Mouse (Mus musculus): ENCODE data around the gene Mid1ip1. TPM values are rescaled to one million over a fixed set of nuclear protein-coding genes. Genes with fewer than 3 reads are reported as not detected.

Gene Mid1ip1
- 128 and 136 TPM in 2 replicates for polyA plus RNA-seq (2015; fragmentation: Nextera tagmentation; extraction: Ambion mirVana)

DNA sequence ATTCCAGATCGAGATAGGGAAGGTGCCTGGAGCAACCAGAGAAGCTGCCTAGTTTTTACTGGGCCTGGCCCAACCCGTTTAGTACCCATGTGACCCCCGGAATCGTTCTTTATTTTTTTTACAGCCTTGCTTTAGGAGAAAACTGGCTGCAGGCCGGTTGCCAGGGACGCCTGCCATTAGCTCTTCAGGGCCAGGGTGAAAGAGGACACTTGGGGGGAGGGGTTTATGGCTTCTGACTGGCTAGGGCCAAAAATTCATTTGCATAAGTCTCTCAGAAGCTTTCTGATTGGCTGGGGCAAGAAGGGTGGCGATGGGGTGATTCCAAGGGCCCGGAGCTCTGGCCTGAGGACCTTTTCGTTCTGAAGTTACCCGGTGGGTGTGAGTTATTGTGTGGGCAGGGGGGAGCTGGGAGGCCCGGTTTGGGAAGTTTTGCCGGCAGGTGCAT is at the start of gene Mid1ip1:
TSS of gene Mid1ip1 (plus strand) at position 318 of the 445 bp plus-strand sequence.
- Histone ChIP-seq H3K27ac (ENCODE audit: low read depth, low read length) (peak within 1 kb of the TSS; percentile 40; the same call in 1 of the 2 replicates), H3K9me3 (ENCODE audit: control insufficient read depth, low read length) (no peaks in the 10 kb centered on the region), H3K27me3 (replicated peaks; ENCODE audit: control insufficient read depth, insufficient read depth, low read length) (no peaks in the 10 kb centered on the region), H3K9ac (ENCODE audit: low read depth, low read length) (no peak within 1 kb of the TSS; the same call in 1 of the 2 replicates), H3K4me3 (ENCODE audit: low read length) (peak within 1 kb of the TSS; percentile 2; the same call in 1 of the 2 replicates), H3K4me2 (ENCODE audit: low read length) (peak within 1 kb of the TSS; percentile 31), H3K4me1 (ENCODE audit: control insufficient read depth, insufficient read depth, low read depth, low read length) (no peaks in the 10 kb centered on the region), H3K36me3 (ENCODE audit: control insufficient read depth, insufficient read depth, low read length) (no peaks in the 10 kb centered on the region)
- ATAC-seq = peak; percentile 71
- 16% methylated on average over 12 of the region's 12 CpGs for WGBS

DNA sequence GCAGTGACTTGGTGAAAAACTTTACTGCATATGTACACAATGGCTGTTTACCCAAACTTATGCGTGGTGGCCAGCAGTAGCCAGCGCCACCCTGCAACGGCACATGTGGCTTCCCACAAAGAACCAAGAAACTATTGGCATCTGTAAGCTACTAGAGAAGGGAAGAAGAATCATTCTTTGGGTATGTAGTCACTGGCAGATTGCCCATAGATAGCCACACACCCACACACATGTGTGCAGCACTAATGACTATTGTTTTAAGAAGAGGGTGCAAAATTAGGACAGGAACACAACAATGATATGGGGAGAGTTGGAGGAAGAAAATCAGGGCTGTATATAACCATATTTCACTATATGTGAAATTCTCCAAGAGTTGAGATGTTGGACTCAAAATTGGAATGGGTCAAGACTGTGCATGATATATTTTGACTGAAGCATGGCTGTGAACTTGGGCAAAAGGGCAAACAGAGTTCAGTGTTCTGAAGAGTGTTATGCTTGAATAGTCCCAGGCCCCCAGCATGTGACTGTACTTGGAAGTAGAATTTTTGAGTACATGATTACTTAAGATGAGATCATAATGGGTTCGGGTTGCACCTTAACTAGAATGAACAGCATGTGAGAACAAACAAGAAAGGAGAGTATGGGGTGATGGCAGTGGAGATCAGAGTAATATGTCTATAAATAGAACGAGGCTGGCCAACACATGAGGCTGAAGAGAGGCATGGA is 20.2 kb upstream of the Mid1ip1 start:
- Histone ChIP-seq H3K4me1 (ENCODE audit: control insufficient read depth, insufficient read depth, low read depth, low read length) (no peaks in the 10 kb centered on the region), H3K4me2 (ENCODE audit: low read length) (no peak overlapping the region), H3K27ac (ENCODE audit: low read depth, low read length) (no peak overlapping the region), H3K27me3 (replicated peaks; ENCODE audit: control insufficient read depth, insufficient read depth, low read length) (no peaks in the 10 kb centered on the region), H3K9me3 (ENCODE audit: control insufficient read depth, low read length) (no peaks in the 10 kb centered on the region), H3K9ac (ENCODE audit: low read depth, low read length) (no peak overlapping the region), H3K36me3 (ENCODE audit: control insufficient read depth, insufficient read depth, low read length) (no peaks in the 10 kb centered on the region), H3K4me3 (ENCODE audit: low read length) (no peak overlapping the region)
- ATAC-seq = no peak
- WGBS = 90% methylated on average over 5 of the region's 5 CpGs

DNA sequence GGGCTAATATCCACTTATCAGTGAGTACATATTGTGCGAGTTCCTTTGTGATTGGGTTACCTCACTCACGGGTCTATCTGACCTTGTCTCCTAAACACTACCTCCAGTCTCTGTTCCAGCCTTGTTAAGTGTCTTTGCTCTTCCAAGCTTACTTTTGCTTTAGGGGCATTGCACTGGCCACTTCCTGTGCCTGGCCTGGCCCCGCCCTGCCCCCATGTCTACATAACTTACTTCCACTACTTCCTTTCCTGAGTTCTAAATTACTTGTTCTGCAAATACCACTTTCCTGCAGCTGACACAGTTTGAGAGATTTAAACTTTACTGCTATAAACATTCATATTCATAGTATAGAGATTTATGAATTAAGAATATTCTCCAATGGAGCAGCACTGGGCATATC is 8.1 kb upstream of the Mid1ip1 start:
- Histone ChIP-seq H3K9ac (ENCODE audit: low read depth, low read length) (no peak overlapping the region), H3K27me3 (replicated peaks; ENCODE audit: control insufficient read depth, insufficient read depth, low read length) (no peaks in the 10 kb centered on the region), H3K36me3 (ENCODE audit: control insufficient read depth, insufficient read depth, low read length) (no peaks in the 10 kb centered on the region), H3K4me3 (ENCODE audit: low read length) (no peak overlapping the region), H3K4me2 (ENCODE audit: low read length) (no peak overlapping the region), H3K9me3 (ENCODE audit: control insufficient read depth, low read length) (no peaks in the 10 kb centered on the region), H3K27ac (ENCODE audit: low read depth, low read length) (no peak overlapping the region), H3K4me1 (ENCODE audit: control insufficient read depth, insufficient read depth, low read depth, low read length) (no peaks in the 10 kb centered on the region)
- no peak for ATAC-seq
- 95% methylated on average over 3 of the region's 3 CpGs for WGBS

DNA sequence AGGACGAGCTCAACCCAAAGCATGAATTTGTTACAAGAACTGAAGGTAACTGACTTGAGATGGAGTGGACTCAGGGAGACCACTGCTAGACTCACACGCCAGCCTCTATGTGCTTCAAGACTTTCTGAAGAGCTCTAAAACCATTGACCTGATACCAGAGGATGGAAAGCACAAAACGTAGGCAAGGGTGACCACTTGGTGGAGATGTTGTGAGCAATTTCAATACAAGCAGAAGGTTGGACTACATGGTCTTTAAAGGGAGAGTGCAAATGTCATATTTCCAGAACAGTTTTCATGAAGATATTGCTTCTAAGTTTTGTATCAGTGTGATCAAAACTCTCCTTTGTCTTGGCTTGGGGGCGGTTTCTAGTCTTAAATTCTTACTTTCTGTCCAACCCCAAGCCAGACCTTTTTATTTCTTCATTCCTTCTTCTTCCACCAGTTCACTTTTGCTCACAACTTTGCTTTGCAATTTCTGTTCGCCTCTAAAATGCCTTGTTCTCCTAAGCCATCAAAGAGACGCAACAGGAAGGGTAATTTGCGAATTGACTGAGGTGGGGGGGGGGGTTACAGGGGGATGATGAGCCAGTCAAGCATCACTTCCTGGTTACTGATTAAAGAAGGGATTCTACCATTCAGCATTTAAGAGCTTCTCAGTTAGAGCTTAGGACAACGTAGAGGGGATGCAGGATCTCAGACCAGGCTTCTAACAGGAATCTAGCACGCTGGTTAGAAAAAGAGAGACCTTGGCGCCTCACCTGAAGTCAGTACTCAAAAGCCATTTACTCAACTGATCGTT is 775 bp upstream of the Mid1ip1 start:
- no peak overlapping the region for H3K27ac ChIP-seq (ENCODE audit: low read depth, low read length)
- no peaks in the 10 kb centered on the region for H3K4me1 ChIP-seq (ENCODE audit: control insufficient read depth, insufficient read depth, low read depth, low read length)
- H3K9ac ChIP-seq (ENCODE audit: low read depth, low read length) = no peak overlapping the region
- peak overlapping the region; percentile 31 for H3K4me2 ChIP-seq (ENCODE audit: low read length)
- no peaks in the 10 kb centered on the region for H3K27me3 ChIP-seq (replicated peaks; ENCODE audit: control insufficient read depth, insufficient read depth, low read length)
- ATAC-seq = no peak
- H3K4me3 ChIP-seq (ENCODE audit: low read length) = no peak overlapping the region
- WGBS = 37% methylated on average over 11 of the region's 11 CpGs
- no peaks in the 10 kb centered on the region for H3K36me3 ChIP-seq (ENCODE audit: control insufficient read depth, insufficient read depth, low read length)
- H3K9me3 ChIP-seq (ENCODE audit: control insufficient read depth, low read length) = no peaks in the 10 kb centered on the region

DNA sequence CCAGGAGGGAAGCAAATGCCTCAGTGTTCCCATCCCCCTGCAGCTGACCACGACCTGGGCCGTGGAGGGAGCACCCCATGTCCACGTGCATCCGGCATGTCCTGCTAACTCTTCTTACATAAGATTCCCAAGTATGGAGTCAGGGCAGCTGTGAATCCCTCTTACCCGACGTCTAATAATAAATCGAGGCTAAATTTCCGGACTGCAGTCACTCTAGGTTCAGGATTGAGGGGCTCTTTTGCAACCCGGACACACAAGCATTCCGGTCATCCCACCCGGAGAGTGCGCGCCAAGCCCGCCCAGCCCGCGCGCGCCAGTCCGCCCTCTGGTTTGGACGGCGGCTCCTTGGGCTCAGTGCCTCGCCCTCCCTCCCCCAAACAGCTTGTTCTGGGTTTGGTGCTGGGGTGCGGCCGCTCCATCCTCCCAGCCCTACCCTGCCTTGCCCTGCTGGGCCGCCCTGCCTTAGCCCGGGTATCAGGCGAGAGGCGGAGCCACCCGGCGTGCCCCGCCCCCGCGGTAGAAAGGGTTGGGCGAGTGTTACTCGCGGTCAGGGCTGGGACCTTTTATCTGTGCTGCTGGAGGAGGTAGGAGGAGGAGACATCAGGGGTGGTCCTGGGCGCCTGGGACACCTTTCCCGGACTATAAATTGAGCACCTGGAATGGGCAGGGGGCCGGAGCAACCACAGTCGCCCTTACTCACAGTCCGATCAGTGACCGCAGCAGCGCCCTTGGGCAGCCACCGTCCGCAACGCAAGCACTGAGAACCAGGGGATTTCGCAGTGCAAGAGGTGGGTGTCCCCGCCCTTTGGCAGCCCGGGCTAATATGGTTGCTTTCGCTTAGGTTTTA is 2.3 kb downstream of the Mid1ip1 start:
- peak overlapping the region; percentile 72 for H3K9ac ChIP-seq (ENCODE audit: low read depth, low read length)
- H3K4me1 ChIP-seq (ENCODE audit: control insufficient read depth, insufficient read depth, low read depth, low read length) = no peaks in the 10 kb centered on the region
- no peaks in the 10 kb centered on the region for H3K36me3 ChIP-seq (ENCODE audit: control insufficient read depth, insufficient read depth, low read length)
- H3K9me3 ChIP-seq (ENCODE audit: control insufficient read depth, low read length) = no peaks in the 10 kb centered on the region
- H3K4me3 ChIP-seq (ENCODE audit: low read length) = peak overlapping the region; percentile 54
- H3K27me3 ChIP-seq (replicated peaks; ENCODE audit: control insufficient read depth, insufficient read depth, low read length) = no peaks in the 10 kb centered on the region
- H3K27ac ChIP-seq (ENCODE audit: low read depth, low read length) = peak overlapping the region; percentile 81
- WGBS = 20% methylated on average over 48 of the region's 50 CpGs
- peak overlapping the region; percentile 54 for H3K4me2 ChIP-seq (ENCODE audit: low read length)
- peak; percentile 93 for ATAC-seq

DNA sequence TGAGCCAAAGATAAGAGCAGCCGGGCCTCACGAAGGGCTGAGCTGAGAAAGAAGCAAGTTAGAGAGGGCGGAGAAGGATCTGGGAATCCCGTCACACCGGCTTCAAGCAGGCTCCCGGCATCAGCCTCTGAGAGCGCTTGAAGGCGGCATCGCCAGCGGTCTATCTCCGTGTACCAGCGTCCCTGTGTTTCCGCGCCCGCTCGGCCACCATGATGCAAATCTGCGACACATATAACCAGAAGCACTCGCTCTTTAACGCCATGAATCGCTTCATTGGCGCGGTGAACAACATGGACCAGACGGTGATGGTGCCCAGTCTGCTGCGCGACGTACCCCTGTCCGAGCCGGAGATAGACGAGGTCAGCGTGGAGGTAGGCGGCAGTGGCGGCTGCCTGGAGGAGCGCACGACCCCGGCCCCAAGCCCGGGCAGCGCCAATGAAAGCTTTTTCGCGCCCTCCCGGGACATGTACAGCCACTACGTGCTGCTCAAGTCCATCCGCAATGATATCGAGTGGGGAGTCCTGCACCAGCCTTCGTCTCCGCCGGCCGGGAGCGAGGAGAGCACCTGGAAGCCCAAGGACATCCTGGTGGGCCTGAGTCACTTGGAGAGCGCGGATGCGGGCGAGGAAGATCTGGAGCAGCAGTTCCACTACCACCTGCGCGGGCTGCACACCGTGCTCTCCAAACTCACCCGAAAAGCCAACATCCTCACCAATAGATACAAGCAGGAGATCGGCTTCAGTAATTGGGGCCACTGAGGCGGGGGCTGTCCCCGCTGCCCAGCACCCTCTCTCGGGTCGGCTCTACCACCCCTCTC is 3.4 kb downstream of the Mid1ip1 start:
- ATAC-seq = peak; percentile 5; the same call in 1 of the 2 replicates
- H3K36me3 ChIP-seq (ENCODE audit: control insufficient read depth, insufficient read depth, low read length) = no peaks in the 10 kb centered on the region
- peak overlapping the region; percentile 54 for H3K4me3 ChIP-seq (ENCODE audit: low read length)
- no peaks in the 10 kb centered on the region for H3K9me3 ChIP-seq (ENCODE audit: control insufficient read depth, low read length)
- H3K9ac ChIP-seq (ENCODE audit: low read depth, low read length) = peak overlapping the region; percentile 72
- H3K4me2 ChIP-seq (ENCODE audit: low read length) = peak overlapping the region; percentile 57
- H3K27me3 ChIP-seq (replicated peaks; ENCODE audit: control insufficient read depth, insufficient read depth, low read length) = no peaks in the 10 kb centered on the region
- peak overlapping the region; percentile 81 for H3K27ac ChIP-seq (ENCODE audit: low read depth, low read length)
- no peaks in the 10 kb centered on the region for H3K4me1 ChIP-seq (ENCODE audit: control insufficient read depth, insufficient read depth, low read depth, low read length)
- WGBS = 15% methylated on average over 61 of the region's 61 CpGs

DNA sequence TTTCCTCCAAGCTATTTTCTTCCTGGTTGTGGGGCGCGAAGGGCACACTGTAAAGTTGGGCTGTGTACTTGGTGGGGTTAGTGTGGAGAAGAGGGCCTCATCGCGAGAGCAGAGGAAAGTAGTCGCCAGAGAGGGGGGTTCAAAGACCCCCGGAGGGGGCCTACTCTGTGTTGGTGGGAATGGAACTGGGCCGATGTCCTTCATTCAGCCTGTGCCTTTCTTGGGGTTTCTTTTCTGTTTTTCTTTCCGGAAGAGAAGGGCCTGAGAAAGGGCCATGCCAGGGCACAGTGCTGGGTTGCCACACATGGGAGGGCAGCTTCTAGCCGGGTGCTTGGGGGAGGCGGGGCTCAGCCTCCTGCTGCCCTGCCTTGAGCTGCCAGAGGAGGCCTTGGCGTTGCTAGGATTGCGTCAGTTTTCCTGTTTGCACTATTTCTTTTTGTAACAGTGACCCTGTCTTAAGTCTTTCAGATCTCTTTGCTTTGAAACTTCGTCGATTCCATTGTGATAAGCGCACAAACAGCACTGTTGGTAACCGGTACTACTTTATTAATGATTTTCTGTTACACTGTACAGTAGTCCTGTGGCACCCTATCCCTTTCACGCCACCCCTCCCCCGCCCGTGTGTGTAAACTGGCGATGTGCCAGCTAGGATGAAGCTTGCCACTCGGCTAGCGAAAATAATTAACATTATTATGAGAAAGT is 4.2 kb downstream of the Mid1ip1 start:
- peak overlapping the region; percentile 57 for H3K4me2 ChIP-seq (ENCODE audit: low read length)
- no peaks in the 10 kb centered on the region for H3K27me3 ChIP-seq (replicated peaks; ENCODE audit: control insufficient read depth, insufficient read depth, low read length)
- no peaks in the 10 kb centered on the region for H3K4me1 ChIP-seq (ENCODE audit: control insufficient read depth, insufficient read depth, low read depth, low read length)
- H3K27ac ChIP-seq (ENCODE audit: low read depth, low read length) = peak overlapping the region; percentile 81
- peak; percentile 76 for ATAC-seq
- peak overlapping the region; percentile 54 for H3K4me3 ChIP-seq (ENCODE audit: low read length)
- 14% methylated on average over 22 of the region's 22 CpGs for WGBS
- H3K9ac ChIP-seq (ENCODE audit: low read depth, low read length) = peak overlapping the region; percentile 72
- H3K36me3 ChIP-seq (ENCODE audit: control insufficient read depth, insufficient read depth, low read length) = no peaks in the 10 kb centered on the region
- H3K9me3 ChIP-seq (ENCODE audit: control insufficient read depth, low read length) = no peaks in the 10 kb centered on the region

DNA sequence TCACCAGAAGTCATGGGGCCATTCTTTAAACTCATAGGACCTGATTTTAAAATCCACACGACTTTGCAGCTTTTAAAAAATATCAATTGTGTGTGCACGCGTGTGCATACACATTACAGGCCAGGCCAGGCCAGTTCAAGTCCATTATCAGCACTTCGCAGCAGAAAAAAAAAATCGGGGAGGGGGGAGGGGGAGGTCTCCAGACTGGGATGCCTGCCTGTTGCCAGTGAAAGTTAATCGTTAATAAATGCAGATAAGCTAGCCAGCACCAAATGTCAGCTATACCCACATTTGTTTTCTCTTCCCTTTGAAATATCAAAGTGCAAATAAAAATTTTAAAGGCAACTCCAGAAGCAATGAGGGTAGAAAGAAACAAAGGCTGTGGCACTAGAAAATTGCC is 5.6 kb downstream of the Mid1ip1 start:
- 24% methylated on average over 6 of the region's 6 CpGs for WGBS
- no peak for ATAC-seq
- no peaks in the 10 kb centered on the region for H3K36me3 ChIP-seq (ENCODE audit: control insufficient read depth, insufficient read depth, low read length)
- H3K4me3 ChIP-seq (ENCODE audit: low read length) = no peak overlapping the region
- no peaks in the 10 kb centered on the region for H3K27me3 ChIP-seq (replicated peaks; ENCODE audit: control insufficient read depth, insufficient read depth, low read length)
- H3K4me2 ChIP-seq (ENCODE audit: low read length) = peak overlapping the region; percentile 33
- no peaks in the 10 kb centered on the region for H3K4me1 ChIP-seq (ENCODE audit: control insufficient read depth, insufficient read depth, low read depth, low read length)
- no peaks in the 10 kb centered on the region for H3K9me3 ChIP-seq (ENCODE audit: control insufficient read depth, low read length)
- no peak overlapping the region for H3K27ac ChIP-seq (ENCODE audit: low read depth, low read length)
- no peak overlapping the region for H3K9ac ChIP-seq (ENCODE audit: low read depth, low read length)
